Mouse (Mus musculus): ENCODE results near the gene Ccdc86. TPM values are rescaled to one million over a fixed set of nuclear protein-coding genes. Genes with fewer than 3 reads are reported as not detected.

Ccdc86 gene
- 6.2 TPM for polyA plus RNA-seq (2014; fragmentation: Illumina TruSeq; extraction: RNeasy Lipid Tissue Mini Kit (QIAGEN cat#74804); ENCODE audit: low read depth, low replicate concordance)

DNA sequence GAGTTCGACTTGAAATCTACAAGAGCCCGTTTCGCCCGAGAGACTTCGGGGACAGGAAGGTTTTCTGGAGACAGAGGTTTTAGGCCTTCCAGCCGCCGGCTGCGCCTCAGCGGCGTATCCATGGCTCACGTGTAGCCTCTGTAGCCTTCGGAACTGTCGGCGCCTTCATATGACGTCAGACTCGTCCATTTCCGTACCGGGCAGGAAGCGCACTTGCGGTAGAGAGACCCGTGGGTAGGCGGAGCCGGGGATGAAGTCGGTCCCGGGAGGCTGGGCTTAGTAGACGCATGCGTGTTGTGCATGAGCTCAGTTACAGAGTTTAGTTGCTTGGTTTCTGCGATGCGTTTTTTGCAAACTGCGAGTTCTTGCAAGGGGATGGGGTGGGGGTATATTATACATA lies at the start of gene Ccdc86:
Gene Ccdc86 (minus strand): TSS at position 155 of the 400 bp plus-strand sequence.

DNA sequence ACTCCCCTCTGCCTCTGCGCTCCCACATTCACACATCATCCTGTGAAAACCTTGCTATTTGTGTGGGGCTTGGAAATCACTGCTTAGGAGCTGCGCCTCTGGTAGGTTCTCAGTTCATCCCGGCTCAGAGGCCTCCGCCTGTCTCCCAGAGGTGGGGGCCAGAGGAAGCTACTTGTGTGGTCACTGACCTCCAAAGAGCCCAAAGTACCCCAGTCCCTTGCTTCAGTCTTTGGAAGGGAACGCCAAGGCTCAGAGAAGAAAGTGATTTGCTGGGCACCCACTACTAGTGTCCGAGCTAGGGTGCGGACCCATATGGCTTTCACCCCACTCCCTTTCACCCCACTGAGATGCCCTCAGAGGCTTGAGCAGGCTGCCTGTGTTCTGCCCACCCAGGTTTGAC lies 44.1 kb upstream of the Ccdc86 start, which contains the start of gene Ms4a15:
Gene Ms4a15 (minus strand): TSS at position 101 of the 400 bp plus-strand sequence.

DNA sequence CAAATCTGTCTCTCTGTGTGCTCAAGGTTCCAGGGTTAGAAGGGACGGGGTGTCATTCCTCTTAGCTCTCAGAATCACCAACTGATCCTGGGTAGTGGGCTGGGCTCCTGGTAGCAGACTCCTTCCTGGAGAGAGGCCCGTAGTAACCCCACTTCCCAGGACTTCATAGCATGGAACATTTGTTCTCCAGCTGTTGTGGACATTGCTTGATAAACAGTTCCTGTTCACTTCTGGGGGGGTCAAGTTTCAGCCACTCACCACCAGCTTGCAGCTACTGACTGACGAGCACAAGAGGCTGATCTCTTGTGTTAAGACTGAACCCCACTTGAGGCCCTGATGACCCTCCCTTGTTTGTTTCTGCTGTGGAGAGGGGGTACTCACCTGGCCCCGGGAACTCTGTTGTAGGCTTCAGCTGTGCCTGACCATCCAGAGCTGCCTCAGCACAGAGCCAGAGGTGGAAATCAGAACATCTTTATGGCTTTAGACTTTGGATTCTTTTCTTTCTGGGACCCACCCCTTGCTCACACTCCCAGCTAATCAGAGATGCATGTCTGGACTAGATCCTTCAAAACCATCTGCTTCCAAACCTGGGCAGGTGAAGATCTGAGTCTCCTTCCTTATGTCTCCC lies 25.3 kb upstream of the Ccdc86 start, which contains the start of gene Ms4a10:
Gene Ms4a10 (minus strand): TSS at position 433 of the 628 bp plus-strand sequence.

DNA sequence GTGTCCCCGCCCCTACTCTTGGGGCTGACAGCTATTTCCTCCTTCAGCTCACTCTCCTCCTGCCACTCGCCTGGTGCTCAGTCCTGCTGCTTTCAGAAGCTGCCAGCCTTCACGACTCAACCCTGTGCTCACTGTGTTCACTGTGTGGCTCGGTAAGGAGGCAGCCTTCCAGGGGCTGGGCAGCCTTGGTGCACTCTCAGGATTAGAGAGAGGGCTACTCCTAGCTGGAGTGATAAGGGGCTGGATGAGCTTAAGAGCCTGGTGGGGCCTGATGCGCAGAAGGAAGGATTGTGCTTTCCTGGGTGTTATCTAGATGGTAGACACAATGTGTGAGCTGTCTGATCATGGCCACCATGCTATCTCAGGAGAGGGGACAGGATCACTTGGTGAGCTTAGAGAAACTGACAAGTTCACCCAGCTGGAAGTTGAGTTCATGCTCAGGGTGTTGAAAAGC lies 11.9 kb downstream of the Ccdc86 start, which contains the start of gene Ptgdr2:
Gene Ptgdr2 (plus strand): TSS at position 51 of the 454 bp plus-strand sequence.

DNA sequence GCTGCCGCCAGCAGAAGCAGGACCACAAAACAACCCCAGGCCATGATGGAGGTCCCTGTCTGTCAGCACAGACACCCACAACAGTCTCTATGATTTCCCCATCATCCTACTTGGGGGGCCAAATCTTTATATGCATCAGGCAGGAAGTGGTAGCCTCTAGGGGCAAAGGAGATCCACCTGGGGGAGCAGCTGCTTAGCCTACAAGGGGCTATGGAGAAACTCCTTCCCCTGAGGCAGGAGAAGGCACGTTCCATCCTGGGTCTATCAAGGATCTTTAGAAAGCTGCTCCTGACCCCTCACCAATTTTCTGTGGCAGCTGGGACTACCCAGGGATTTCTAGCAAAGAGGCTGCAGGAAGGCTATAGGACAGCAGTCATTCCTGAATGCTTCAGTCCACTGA lies 28.5 kb downstream of the Ccdc86 start, which contains the start of gene Zp1:
Gene Zp1 (minus strand): TSS at position 101 of the 400 bp plus-strand sequence.

DNA sequence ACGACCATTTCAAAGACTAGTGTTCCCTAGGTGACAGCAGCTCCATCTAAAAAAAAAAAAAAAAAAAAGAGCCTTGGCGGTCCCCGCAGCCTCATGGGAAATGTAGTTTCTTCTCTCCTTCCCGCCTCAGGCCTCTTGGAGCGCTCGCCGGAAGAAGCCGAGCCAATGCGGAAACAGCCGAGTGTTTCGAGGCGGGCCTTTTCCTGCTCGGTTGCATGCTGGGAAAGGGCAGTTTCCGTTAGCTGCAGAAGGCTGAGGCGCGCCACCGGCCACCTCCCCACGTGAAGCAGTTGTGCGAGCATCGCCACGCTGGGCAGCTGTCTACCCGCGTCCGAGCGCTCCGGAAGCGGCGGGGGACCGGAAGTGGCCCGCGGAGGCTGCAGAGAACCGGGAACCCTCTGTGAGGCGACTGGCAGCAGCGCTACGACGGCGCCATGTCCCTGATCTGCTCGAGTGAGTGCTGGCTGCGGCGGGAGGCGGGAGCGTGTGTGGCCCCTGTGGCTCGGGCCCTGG lies 54.0 kb downstream of the Ccdc86 start, which contains the start of gene Prpf19:
Gene Prpf19 (plus strand): TSS at position 216 of the 513 bp plus-strand sequence.

Other genes with a start within 250 kb of the Ccdc86 start
- not detected for gene Cd5, start 210.3 kb downstream of the Ccdc86 start, polyA plus RNA-seq (2014; fragmentation: Illumina TruSeq; extraction: RNeasy Lipid Tissue Mini Kit (QIAGEN cat#74804); ENCODE audit: low read depth, low replicate concordance)
- gene Cd6, start 119.2 kb downstream of the Ccdc86 start, polyA plus RNA-seq (2014; fragmentation: Illumina TruSeq; extraction: RNeasy Lipid Tissue Mini Kit (QIAGEN cat#74804); ENCODE audit: low read depth, low replicate concordance) = not detected
- 3.0 TPM for gene Slc15a3, start 109.5 kb downstream of the Ccdc86 start, polyA plus RNA-seq (2014; fragmentation: Illumina TruSeq; extraction: RNeasy Lipid Tissue Mini Kit (QIAGEN cat#74804); ENCODE audit: low read depth, low replicate concordance)
- 6.8 TPM for gene Tmem132a, start 79.3 kb downstream of the Ccdc86 start, polyA plus RNA-seq (2014; fragmentation: Illumina TruSeq; extraction: RNeasy Lipid Tissue Mini Kit (QIAGEN cat#74804); ENCODE audit: low read depth, low replicate concordance)
- 126 TPM for gene Tmem109, start 67.3 kb downstream of the Ccdc86 start, polyA plus RNA-seq (2014; fragmentation: Illumina TruSeq; extraction: RNeasy Lipid Tissue Mini Kit (QIAGEN cat#74804); ENCODE audit: low read depth, low replicate concordance)
- 294 TPM for gene Prpf19, start 54.0 kb downstream of the Ccdc86 start, polyA plus RNA-seq (2014; fragmentation: Illumina TruSeq; extraction: RNeasy Lipid Tissue Mini Kit (QIAGEN cat#74804); ENCODE audit: low read depth, low replicate concordance)
- gene Zp1, start 28.6 kb downstream of the Ccdc86 start, polyA plus RNA-seq (2014; fragmentation: Illumina TruSeq; extraction: RNeasy Lipid Tissue Mini Kit (QIAGEN cat#74804); ENCODE audit: low read depth, low replicate concordance) = not detected
- not detected for gene Ptgdr2, start 12.1 kb downstream of the Ccdc86 start, polyA plus RNA-seq (2014; fragmentation: Illumina TruSeq; extraction: RNeasy Lipid Tissue Mini Kit (QIAGEN cat#74804); ENCODE audit: low read depth, low replicate concordance)
- not detected for gene Ms4a10, start 25.4 kb upstream of the Ccdc86 start, polyA plus RNA-seq (2014; fragmentation: Illumina TruSeq; extraction: RNeasy Lipid Tissue Mini Kit (QIAGEN cat#74804); ENCODE audit: low read depth, low replicate concordance)
- gene Ms4a15, start 44.0 kb upstream of the Ccdc86 start, polyA plus RNA-seq (2014; fragmentation: Illumina TruSeq; extraction: RNeasy Lipid Tissue Mini Kit (QIAGEN cat#74804); ENCODE audit: low read depth, low replicate concordance) = not detected
- not detected for gene Ms4a18, start 68.8 kb upstream of the Ccdc86 start, polyA plus RNA-seq (2014; fragmentation: Illumina TruSeq; extraction: RNeasy Lipid Tissue Mini Kit (QIAGEN cat#74804); ENCODE audit: low read depth, low replicate concordance)
- gene Ms4a8a, start 131.8 kb upstream of the Ccdc86 start, polyA plus RNA-seq (2014; fragmentation: Illumina TruSeq; extraction: RNeasy Lipid Tissue Mini Kit (QIAGEN cat#74804); ENCODE audit: low read depth, low replicate concordance) = 0.60 TPM
- gene 1700017D01Rik, start 181.6 kb upstream of the Ccdc86 start, polyA plus RNA-seq (2014; fragmentation: Illumina TruSeq; extraction: RNeasy Lipid Tissue Mini Kit (QIAGEN cat#74804); ENCODE audit: low read depth, low replicate concordance) = not detected
- gene 1700025F22Rik, start 216.1 kb upstream of the Ccdc86 start, polyA plus RNA-seq (2014; fragmentation: Illumina TruSeq; extraction: RNeasy Lipid Tissue Mini Kit (QIAGEN cat#74804); ENCODE audit: low read depth, low replicate concordance) = not detected
- not detected for gene Ms4a13, start 247.5 kb upstream of the Ccdc86 start, polyA plus RNA-seq (2014; fragmentation: Illumina TruSeq; extraction: RNeasy Lipid Tissue Mini Kit (QIAGEN cat#74804); ENCODE audit: low read depth, low replicate concordance)

All from heart, adult 10 weeks (tissue).